In genomic region chr5:142296401-142296800, GRCm38 (mm10) we compare ENCODE assay signal across 4 mouse cellular contexts.
A peak's percentile ranks its signal among the peaks of the same experiment; 100 is the strongest.
DNase-seq lines count a peak whose midpoint lies in the region.

No protein-coding gene starts in this region.

- DNase-seq in ES-CJ7 (ENCODE audit: low read depth, low spot score) (peak; percentile 44), R1 (ENCODE audit: low read depth, low spot score) (peak; percentile 67), ZHBTc4 (ENCODE audit: low read depth, low spot score) (peak; percentile 55)
- peak; percentile 10 for DNase-seq in retina, postnatal 1 day

Comparison
In these comparisons a context has a peak if more than half of its experiments do, and no peak if none do; other contexts are left out.
1. Peak in every context shown above with its lines: DNase-seq.
2. DNase-seq: peak in every context shown above with its lines; median percentile 67 in R1; 55 in ZHBTc4; 44 in ES-CJ7; 10 in retina, postnatal 1 day.